ENCODE assay signal across 11 mouse cellular contexts in the genomic region with DNA sequence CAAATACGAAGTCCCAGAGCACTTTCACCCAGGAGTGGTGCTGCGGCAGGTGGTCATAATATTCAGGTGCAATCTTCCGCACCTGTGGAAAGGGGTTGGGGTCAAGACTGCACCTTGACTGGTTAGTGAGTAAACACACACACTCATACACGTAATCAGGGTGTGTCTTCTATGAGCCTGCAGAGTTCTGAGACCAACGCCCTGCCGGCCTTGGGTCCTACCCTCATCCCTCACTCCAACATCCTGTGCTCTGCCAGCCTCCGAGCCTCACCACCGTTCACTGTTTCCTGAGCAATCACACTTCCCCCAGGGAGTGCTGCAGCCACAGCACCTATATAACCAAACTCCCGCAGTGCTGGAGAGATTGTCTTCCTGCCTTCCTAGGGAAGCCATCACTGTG.
"Had no signal": no experiment of that assay in that cellular context is flagged by ENCODE, and none has a peak within 500 bp of the region (broad histone marks: within the 10 kb centered on the region; RNA-seq: fewer than 3 reads in every experiment).

No protein-coding gene starts in this region.

- ATAC-seq: liver, embryonic 12.5 days had no signal

- H3K27me3 ChIP-seq: kidney, embryonic 15.5 days; limb, embryonic 15.5 days; liver, embryonic 12.5 days; neural tube, embryonic 12.5 days had no signal

- H3K27ac ChIP-seq: kidney, embryonic 15.5 days; limb, embryonic 15.5 days; liver, embryonic 12.5 days; neural tube, embryonic 12.5 days had no signal

- H3K4me2 ChIP-seq: kidney, embryonic 15.5 days; limb, embryonic 15.5 days; liver, embryonic 12.5 days; lung, embryonic 14.5 days; neural tube, embryonic 12.5 days had no signal

- H3K4me3 ChIP-seq: kidney, embryonic 15.5 days; limb, embryonic 15.5 days; liver, embryonic 12.5 days; myocyte; neural tube, embryonic 12.5 days had no signal

- H3K9me3 ChIP-seq: kidney, embryonic 15.5 days; limb, embryonic 15.5 days; liver, embryonic 12.5 days; neural tube, embryonic 12.5 days had no signal

- H3K9ac ChIP-seq: kidney, embryonic 15.5 days; limb, embryonic 15.5 days; liver, embryonic 12.5 days; lung, embryonic 14.5 days; neural tube, embryonic 12.5 days had no signal

- DNase-seq: kidney, adult 18-20 months; kidney, postnatal 14 days; lung, embryonic 14.5 days; midbrain, embryonic 14.5 days; retina, postnatal 1 day; thymus, postnatal 4 days had no signal

- H3K4me1 ChIP-seq: liver, embryonic 12.5 days; neural tube, embryonic 12.5 days had no signal
